In genomic region chr15:98225610-98226009, GRCm38 (mm10) we compare ENCODE assay signal across 17 mouse cellular contexts. TPM values are rescaled to one million over a fixed set of nuclear protein-coding genes. Genes with fewer than 3 reads are reported as not detected.
A peak's percentile ranks its signal among the peaks of the same experiment; 100 is the strongest.
DNase-seq lines count a peak whose midpoint lies in the region; ATAC-seq lines count a peak whose summit lies in the region.
"Had no signal": no experiment of that assay in that cellular context is flagged by ENCODE, and none has a peak within 500 bp of the region (broad histone marks: within the 10 kb centered on the region; RNA-seq: fewer than 3 reads in every experiment).

No protein-coding gene starts in this region.

- H3K27me3 ChIP-seq in hindbrain, embryonic 10.5 days (ENCODE audit: insufficient read depth, poor library complexity, severe bottlenecking), result no peaks in the 10 kb centered on the region
- no peaks in the 10 kb centered on the region for H3K27me3 ChIP-seq in hindbrain, embryonic 13.5 days
- no peaks in the 10 kb centered on the region for H3K27me3 ChIP-seq in midbrain, embryonic 14.5 days (ENCODE audit: control insufficient read depth, insufficient read depth, low read length)
- no peaks in the 10 kb centered on the region for H3K27me3 ChIP-seq in midbrain, embryonic 13.5 days
- H3K27me3 ChIP-seq in embryonic facial prominence, embryonic 11.5 days (ENCODE audit: control insufficient read depth, insufficient read depth, low read length), result no peaks in the 10 kb centered on the region

- 42% methylated on average over 16 of the region's 16 CpGs for WGBS in hindbrain, embryonic 10.5 days
- WGBS in hindbrain, embryonic 13.5 days, result 48% methylated on average over 16 of the region's 16 CpGs
- 46% methylated on average over 16 of the region's 16 CpGs for WGBS in midbrain, embryonic 14.5 days
- WGBS in midbrain, embryonic 13.5 days, result 47% methylated on average over 16 of the region's 16 CpGs
- 44% methylated on average over 16 of the region's 16 CpGs for WGBS in embryonic facial prominence, embryonic 11.5 days

- no peak overlapping the region for H3K4me2 ChIP-seq in hindbrain, embryonic 13.5 days
- no peak overlapping the region for H3K4me2 ChIP-seq in midbrain, embryonic 14.5 days (ENCODE audit: low read length)
- no peak overlapping the region; the same call in 1 of the 2 replicates for H3K4me2 ChIP-seq in midbrain, embryonic 13.5 days (replicated peaks)
- no peak overlapping the region for H3K4me2 ChIP-seq in embryonic facial prominence, embryonic 11.5 days (ENCODE audit: low read depth, low read length)

- no peaks in the 10 kb centered on the region for H3K4me1 ChIP-seq in hindbrain, embryonic 10.5 days (replicated peaks)
- H3K4me1 ChIP-seq in hindbrain, embryonic 13.5 days (replicated peaks), result no peaks in the 10 kb centered on the region
- H3K4me1 ChIP-seq in midbrain, embryonic 14.5 days (ENCODE audit: control insufficient read depth, insufficient read depth, low read length), result no peaks in the 10 kb centered on the region
- H3K4me1 ChIP-seq in midbrain, embryonic 13.5 days (replicated peaks), result no peaks in the 10 kb centered on the region
- no peaks in the 10 kb centered on the region for H3K4me1 ChIP-seq in embryonic facial prominence, embryonic 11.5 days (ENCODE audit: control insufficient read depth, insufficient read depth, low read length)

- H3K4me3 ChIP-seq in hindbrain, embryonic 10.5 days, result no peak overlapping the region
- H3K4me3 ChIP-seq in hindbrain, embryonic 13.5 days, result no peak overlapping the region
- no peak overlapping the region for H3K4me3 ChIP-seq in midbrain, embryonic 14.5 days (replicated peaks; ENCODE audit: low read depth, low read length)
- H3K4me3 ChIP-seq in midbrain, embryonic 13.5 days (replicated peaks), result no peak overlapping the region
- no peak overlapping the region for H3K4me3 ChIP-seq in embryonic facial prominence, embryonic 11.5 days (ENCODE audit: low read depth, low read length)
- H3K4me3 ChIP-seq: heart, adult 2 months; layer of hippocampus, adult 2 months had no signal

- no peak overlapping the region for H3K27ac ChIP-seq in hindbrain, embryonic 10.5 days
- H3K27ac ChIP-seq in hindbrain, embryonic 13.5 days, result no peak overlapping the region
- no peak overlapping the region for H3K27ac ChIP-seq in midbrain, embryonic 14.5 days (replicated peaks; ENCODE audit: low read depth, low read length)
- H3K27ac ChIP-seq in midbrain, embryonic 13.5 days, result no peak overlapping the region
- no peak overlapping the region for H3K27ac ChIP-seq in embryonic facial prominence, embryonic 11.5 days (replicated peaks; ENCODE audit: low read depth, low read length)
- H3K27ac ChIP-seq: heart, adult 2 months; layer of hippocampus, adult 2 months had no signal

- H3K9ac ChIP-seq in hindbrain, embryonic 13.5 days, result no peak overlapping the region
- no peak overlapping the region for H3K9ac ChIP-seq in midbrain, embryonic 14.5 days (replicated peaks; ENCODE audit: low read length)
- H3K9ac ChIP-seq in midbrain, embryonic 13.5 days (replicated peaks), result no peak overlapping the region
- H3K9ac ChIP-seq in embryonic facial prominence, embryonic 11.5 days (replicated peaks; ENCODE audit: low read length), result no peak overlapping the region

- ATAC-seq in hindbrain, embryonic 13.5 days (ENCODE audit: low FRiP score), result no peak
- no peak for ATAC-seq in midbrain, embryonic 14.5 days (ENCODE audit: low FRiP score, low TSS enrichment)
- no peak for ATAC-seq in midbrain, embryonic 13.5 days
- ATAC-seq in embryonic facial prominence, embryonic 11.5 days (replicated peaks; ENCODE audit: insufficient number of reproducible peaks, low FRiP score, low TSS enrichment, low read depth), result no peak
- ATAC-seq: inflammation-experienced regulatory T-cells, adult 6 months had no signal

- DNase-seq in hindbrain, embryonic 10.5 days (ENCODE audit: low spot score), result peak; percentile 5
- peak; percentile 0 for DNase-seq in midbrain, embryonic 14.5 days
- DNase-seq in R1 (ENCODE audit: low read depth, low spot score), result peak; percentile 70
- DNase-seq in embryonic facial prominence, embryonic 11.5 days (ENCODE audit: low spot score), result peak; percentile 14
- no peak for DNase-seq in cerebellum, adult 9-11 months
- DNase-seq in cerebellum, adult 11-12 months, result no peak
- DNase-seq: B cell, adult 2 months; heart, adult 2 months; right cerebral cortex, postnatal 14 days had no signal

- no peaks in the 10 kb centered on the region for H3K36me3 ChIP-seq in hindbrain, embryonic 10.5 days
- no peaks in the 10 kb centered on the region for H3K36me3 ChIP-seq in hindbrain, embryonic 13.5 days
- no peaks in the 10 kb centered on the region for H3K36me3 ChIP-seq in midbrain, embryonic 14.5 days (ENCODE audit: control insufficient read depth, insufficient read depth, low read length)
- no peaks in the 10 kb centered on the region for H3K36me3 ChIP-seq in midbrain, embryonic 13.5 days
- H3K36me3 ChIP-seq in embryonic facial prominence, embryonic 11.5 days (replicated peaks; ENCODE audit: control insufficient read depth, insufficient read depth, low read depth, low read length), result no peaks in the 10 kb centered on the region

- H3K9me3 ChIP-seq in hindbrain, embryonic 10.5 days, result no peaks in the 10 kb centered on the region
- H3K9me3 ChIP-seq in hindbrain, embryonic 13.5 days, result no peaks in the 10 kb centered on the region
- no peaks in the 10 kb centered on the region for H3K9me3 ChIP-seq in midbrain, embryonic 14.5 days (ENCODE audit: control insufficient read depth, low read length)
- no peaks in the 10 kb centered on the region for H3K9me3 ChIP-seq in midbrain, embryonic 13.5 days
- no peaks in the 10 kb centered on the region for H3K9me3 ChIP-seq in embryonic facial prominence, embryonic 11.5 days (replicated peaks; ENCODE audit: control insufficient read depth, low read length)

RNA-seq across cellular contexts. Expression of gene Olfr287, which starts 4.8 kb away (rescaled TPM):
- polyA plus RNA-seq in hindbrain, embryonic 10.5 days (2016; fragmentation: Nextera tagmentation; extraction: Ambion mirVana), result not detected in 2 replicates
- not detected in 2 replicates for polyA plus RNA-seq in hindbrain, embryonic 13.5 days (2015; fragmentation: Nextera tagmentation; extraction: Ambion mirVana)
- 0.17 TPM in 1 of 2 replicates, not detected in the other for polyA plus RNA-seq in midbrain, embryonic 14.5 days (2014; fragmentation: Nextera tagmentation; extraction: Ambion mirVana)
- polyA plus RNA-seq in midbrain, embryonic 13.5 days (2015; fragmentation: Nextera tagmentation; extraction: Ambion mirVana), result 0.14 TPM in 1 of 2 replicates, not detected in the other
- not detected in 2 replicates for polyA plus RNA-seq in embryonic facial prominence, embryonic 11.5 days (2014; fragmentation: Nextera tagmentation; extraction: Ambion mirVana)
- polyA plus RNA-seq: heart, adult 2 months; heart, embryonic 16.5 days; inflammation-experienced regulatory T-cells, adult 6 months; kidney, embryonic 14.5 days; limb, embryonic 14.5 days; liver, embryonic 16.5 days had no signal

RNA-seq across cellular contexts. Expression of gene Gm44579, which starts 4.8 kb away (rescaled TPM):
- not detected in 2 replicates for polyA plus RNA-seq in hindbrain, embryonic 10.5 days (2016; fragmentation: Nextera tagmentation; extraction: Ambion mirVana)
- polyA plus RNA-seq in hindbrain, embryonic 13.5 days (2015; fragmentation: Nextera tagmentation; extraction: Ambion mirVana), result not detected in 2 replicates
- polyA plus RNA-seq in midbrain, embryonic 14.5 days (2014; fragmentation: Nextera tagmentation; extraction: Ambion mirVana), result not detected in 2 replicates
- not detected in 2 replicates for polyA plus RNA-seq in midbrain, embryonic 13.5 days (2015; fragmentation: Nextera tagmentation; extraction: Ambion mirVana)
- not detected in 2 replicates for polyA plus RNA-seq in embryonic facial prominence, embryonic 11.5 days (2014; fragmentation: Nextera tagmentation; extraction: Ambion mirVana)
- polyA plus RNA-seq: heart, adult 2 months; heart, embryonic 16.5 days; inflammation-experienced regulatory T-cells, adult 6 months; kidney, embryonic 14.5 days; limb, embryonic 14.5 days; liver, embryonic 16.5 days had no signal

RNA-seq across cellular contexts. Expression of gene Olfr286, which starts 8.6 kb away (rescaled TPM):
- polyA plus RNA-seq in hindbrain, embryonic 10.5 days (2016; fragmentation: Nextera tagmentation; extraction: Ambion mirVana), result not detected in 2 replicates
- polyA plus RNA-seq in hindbrain, embryonic 13.5 days (2015; fragmentation: Nextera tagmentation; extraction: Ambion mirVana), result not detected in 2 replicates
- polyA plus RNA-seq in midbrain, embryonic 14.5 days (2014; fragmentation: Nextera tagmentation; extraction: Ambion mirVana), result not detected in 2 replicates
- polyA plus RNA-seq in midbrain, embryonic 13.5 days (2015; fragmentation: Nextera tagmentation; extraction: Ambion mirVana), result not detected in 2 replicates
- polyA plus RNA-seq in embryonic facial prominence, embryonic 11.5 days (2014; fragmentation: Nextera tagmentation; extraction: Ambion mirVana), result not detected in 2 replicates
- polyA plus RNA-seq: heart, adult 2 months; heart, embryonic 16.5 days; inflammation-experienced regulatory T-cells, adult 6 months; kidney, embryonic 14.5 days; limb, embryonic 14.5 days; liver, embryonic 16.5 days had no signal

RNA-seq across cellular contexts. Expression of gene Olfr288, which starts 30.3 kb away (rescaled TPM):
- not detected in 2 replicates for polyA plus RNA-seq in hindbrain, embryonic 10.5 days (2016; fragmentation: Nextera tagmentation; extraction: Ambion mirVana)
- polyA plus RNA-seq in hindbrain, embryonic 13.5 days (2015; fragmentation: Nextera tagmentation; extraction: Ambion mirVana), result not detected in 2 replicates
- not detected in 2 replicates for polyA plus RNA-seq in midbrain, embryonic 14.5 days (2014; fragmentation: Nextera tagmentation; extraction: Ambion mirVana)
- not detected in 2 replicates for polyA plus RNA-seq in midbrain, embryonic 13.5 days (2015; fragmentation: Nextera tagmentation; extraction: Ambion mirVana)
- polyA plus RNA-seq in embryonic facial prominence, embryonic 11.5 days (2014; fragmentation: Nextera tagmentation; extraction: Ambion mirVana), result not detected in 2 replicates
- polyA plus RNA-seq: heart, adult 2 months; heart, embryonic 16.5 days; inflammation-experienced regulatory T-cells, adult 6 months; kidney, embryonic 14.5 days; limb, embryonic 14.5 days; liver, embryonic 16.5 days had no signal

RNA-seq across cellular contexts. Expression of gene H1fnt, which starts 31.5 kb away (rescaled TPM):
- polyA plus RNA-seq in hindbrain, embryonic 10.5 days (2016; fragmentation: Nextera tagmentation; extraction: Ambion mirVana), result not detected in 2 replicates
- not detected in 2 replicates for polyA plus RNA-seq in hindbrain, embryonic 13.5 days (2015; fragmentation: Nextera tagmentation; extraction: Ambion mirVana)
- polyA plus RNA-seq in midbrain, embryonic 14.5 days (2014; fragmentation: Nextera tagmentation; extraction: Ambion mirVana), result not detected in 2 replicates
- not detected in 2 replicates for polyA plus RNA-seq in midbrain, embryonic 13.5 days (2015; fragmentation: Nextera tagmentation; extraction: Ambion mirVana)
- polyA plus RNA-seq in embryonic facial prominence, embryonic 11.5 days (2014; fragmentation: Nextera tagmentation; extraction: Ambion mirVana), result not detected in 2 replicates
- polyA plus RNA-seq: heart, embryonic 16.5 days; inflammation-experienced regulatory T-cells, adult 6 months; kidney, embryonic 14.5 days; limb, embryonic 14.5 days; liver, embryonic 16.5 days had no signal

Comparison
In these comparisons a context has a peak if more than half of its experiments do, and no peak if none do; other contexts are left out.
1. DNase-seq: peak in hindbrain, embryonic 10.5 days (single experiment), midbrain, embryonic 14.5 days (single experiment), R1 (single experiment) and embryonic facial prominence, embryonic 11.5 days (single experiment); none in cerebellum, adult 9-11 months (single experiment) and cerebellum, adult 11-12 months (single experiment).